Mouse (Mus musculus) CD8-positive naive resting alpha-beta T cell, adult 57 days (primary cell): ENCODE results near the gene Gm10662. TPM values are rescaled to one million over a fixed set of nuclear protein-coding genes. Genes with fewer than 3 reads are reported as not detected.

Source experiments
- total RNA-seq: library from RNA; stranded (reverse); gene quantifications from one replicate; pipeline ENCODE4 v1.2.4, GENCODE M21; 2023

Gene Gm10662
- total RNA-seq, result not detected

DNA sequence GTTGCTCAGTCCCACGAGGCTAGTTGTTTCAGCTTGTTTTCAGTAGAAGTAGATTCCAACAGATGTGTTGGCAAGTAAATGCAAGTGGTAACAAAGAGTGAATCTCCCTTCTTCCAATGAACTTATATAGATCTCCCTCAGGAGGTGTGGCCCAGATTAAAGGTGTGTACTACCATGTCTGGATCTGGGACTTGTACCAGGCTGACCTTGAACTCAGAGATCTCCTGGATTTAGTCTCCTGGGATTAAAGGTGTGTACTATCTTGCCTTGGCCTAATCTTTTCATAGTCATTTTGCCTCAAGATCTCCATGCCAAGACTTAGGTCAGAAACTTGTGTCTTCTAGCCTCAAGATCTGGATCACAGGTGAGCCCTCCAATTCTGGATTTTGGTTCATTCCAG lies at the start of gene Gm10662:
Gm10662 (minus strand) TSS at position 101 of the 400 bp plus-strand sequence.

Other genes starting within 250 kb of the Gm10662 start
- gene Gm4214, start 159.8 kb downstream of the Gm10662 start, total RNA-seq, result not detected
- not detected for gene Gm4216, start 124.6 kb downstream of the Gm10662 start, total RNA-seq
- gene Vmn1r163, start 88.9 kb downstream of the Gm10662 start, total RNA-seq, result not detected
- not detected for gene Gm8720, start 77.0 kb downstream of the Gm10662 start, total RNA-seq
- gene Vmn1r165, start 72.9 kb upstream of the Gm10662 start, total RNA-seq, result not detected
- not detected for gene Vmn1r166, start 107.2 kb upstream of the Gm10662 start, total RNA-seq
- gene Gm6902, start 134.4 kb upstream of the Gm10662 start, total RNA-seq, result not detected
- gene Nlrp4e, start 156.7 kb upstream of the Gm10662 start, total RNA-seq, result not detected
- not detected for gene Nlrp5, start 241.4 kb upstream of the Gm10662 start, total RNA-seq